Mouse (Mus musculus): Measurements from ENCODE around the gene Miga2. TPM values are rescaled to one million over a fixed set of nuclear protein-coding genes. Genes with fewer than 3 reads are reported as not detected.

The Miga2 gene
- polyA plus RNA-seq, 1 experiment from 2014 or later = 35.6 TPM

GRCm38 (mm10) chr2:30371544-30371943, 7.5 kb downstream of the Miga2 start:
- Histone ChIP-seq H3K27ac (ENCODE audit: low read length) (no peak overlapping the region), H3K36me3 (ENCODE audit: control insufficient read depth, insufficient read depth) (peaks cover 42% of the 10 kb centered on the region), H3K4me3 (replicated peaks; ENCODE audit: low read length) (no peak overlapping the region), H3K27me3 (replicated peaks; ENCODE audit: control insufficient read depth, insufficient read depth, low read length) (no peaks in the 10 kb centered on the region), H3K4me1 (replicated peaks; ENCODE audit: control insufficient read depth, insufficient read depth, low read length) (no peaks in the 10 kb centered on the region), H3K4me2 (ENCODE audit: low read length) (no peak overlapping the region), H3K9me3 (ENCODE audit: control insufficient read depth, low read length) (no peaks in the 10 kb centered on the region), H3K9ac (replicated peaks; ENCODE audit: low read depth, low read length) (no peak overlapping the region)
- WGBS = 96% methylated on average over 8 of the region's 8 CpGs
- no peak for ATAC-seq

GRCm38 (mm10) chr2:30372726-30373125, 8.7 kb downstream of the Miga2 start:
- Histone ChIP-seq H3K27ac (ENCODE audit: low read length) (no peak overlapping the region), H3K9me3 (ENCODE audit: control insufficient read depth, low read length) (no peaks in the 10 kb centered on the region), H3K9ac (replicated peaks; ENCODE audit: low read depth, low read length) (no peak overlapping the region), H3K4me3 (replicated peaks; ENCODE audit: low read length) (no peak overlapping the region), H3K36me3 (ENCODE audit: control insufficient read depth, insufficient read depth) (peaks cover 45% of the 10 kb centered on the region), H3K27me3 (replicated peaks; ENCODE audit: control insufficient read depth, insufficient read depth, low read length) (no peaks in the 10 kb centered on the region), H3K4me1 (replicated peaks; ENCODE audit: control insufficient read depth, insufficient read depth, low read length) (no peaks in the 10 kb centered on the region), H3K4me2 (ENCODE audit: low read length) (no peak overlapping the region)
- 93% methylated on average over 5 of the region's 5 CpGs for WGBS
- no peak for ATAC-seq

- Histone ChIP-seq H3K4me1 (replicated peaks; ENCODE audit: control insufficient read depth, insufficient read depth, low read length) (no peaks in the 10 kb centered on the region), H3K27ac (ENCODE audit: low read length) (no peak overlapping the region), H3K36me3 (ENCODE audit: control insufficient read depth, insufficient read depth) (peaks cover 38% of the 10 kb centered on the region), H3K4me3 (replicated peaks; ENCODE audit: low read length) (no peak overlapping the region), H3K9me3 (ENCODE audit: control insufficient read depth, low read length) (no peaks in the 10 kb centered on the region), H3K4me2 (ENCODE audit: low read length) (no peak overlapping the region), H3K9ac (replicated peaks; ENCODE audit: low read depth, low read length) (no peak overlapping the region), H3K27me3 (replicated peaks; ENCODE audit: control insufficient read depth, insufficient read depth, low read length) (no peaks in the 10 kb centered on the region)
- ATAC-seq = no peak
- WGBS = 92% methylated on average over 10 of the region's 10 CpGs
These were observed 11.9 kb downstream of the Miga2 start for GRCm38 (mm10) chr2:30375893-30376292.

- H3K36me3 ChIP-seq (ENCODE audit: control insufficient read depth, insufficient read depth) = peaks cover 32% of the 10 kb centered on the region
- H3K9ac ChIP-seq (replicated peaks; ENCODE audit: low read depth, low read length) = no peak overlapping the region
- H3K4me2 ChIP-seq (ENCODE audit: low read length) = no peak overlapping the region
- no peak for ATAC-seq
- H3K27ac ChIP-seq (ENCODE audit: low read length) = no peak overlapping the region
- no peaks in the 10 kb centered on the region for H3K4me1 ChIP-seq (replicated peaks; ENCODE audit: control insufficient read depth, insufficient read depth, low read length)
- H3K27me3 ChIP-seq (replicated peaks; ENCODE audit: control insufficient read depth, insufficient read depth, low read length) = no peaks in the 10 kb centered on the region
- H3K9me3 ChIP-seq (ENCODE audit: control insufficient read depth, low read length) = no peaks in the 10 kb centered on the region
- H3K4me3 ChIP-seq (replicated peaks; ENCODE audit: low read length) = no peak overlapping the region
- 84% methylated on average over 5 of the region's 5 CpGs for WGBS
These were observed 13.7 kb downstream of the Miga2 start for GRCm38 (mm10) chr2:30377721-30378120.

- H3K27ac ChIP-seq (ENCODE audit: low read length) = no peak overlapping the region
- ATAC-seq = no peak
- H3K4me3 ChIP-seq (replicated peaks; ENCODE audit: low read length) = no peak overlapping the region
- H3K27me3 ChIP-seq (replicated peaks; ENCODE audit: control insufficient read depth, insufficient read depth, low read length) = no peaks in the 10 kb centered on the region
- H3K4me1 ChIP-seq (replicated peaks; ENCODE audit: control insufficient read depth, insufficient read depth, low read length) = no peaks in the 10 kb centered on the region
- H3K9ac ChIP-seq (replicated peaks; ENCODE audit: low read depth, low read length) = no peak overlapping the region
- H3K36me3 ChIP-seq (ENCODE audit: control insufficient read depth, insufficient read depth) = peaks cover 27% of the 10 kb centered on the region
- 93% methylated on average over 7 of the region's 7 CpGs for WGBS
- no peak overlapping the region for H3K4me2 ChIP-seq (ENCODE audit: low read length)
- H3K9me3 ChIP-seq (ENCODE audit: control insufficient read depth, low read length) = no peaks in the 10 kb centered on the region
These were observed 15.3 kb downstream of the Miga2 start for GRCm38 (mm10) chr2:30379307-30379706.

GRCm38 (mm10) chr2:30380564-30381376, 16.7 kb downstream of the Miga2 start:
- Histone ChIP-seq H3K27ac (ENCODE audit: low read length) (no peak overlapping the region), H3K9me3 (ENCODE audit: control insufficient read depth, low read length) (no peaks in the 10 kb centered on the region), H3K36me3 (ENCODE audit: control insufficient read depth, insufficient read depth) (peaks cover 28% of the 10 kb centered on the region), H3K9ac (replicated peaks; ENCODE audit: low read depth, low read length) (no peak overlapping the region), H3K27me3 (replicated peaks; ENCODE audit: control insufficient read depth, insufficient read depth, low read length) (no peaks in the 10 kb centered on the region), H3K4me2 (ENCODE audit: low read length) (no peak overlapping the region), H3K4me1 (replicated peaks; ENCODE audit: control insufficient read depth, insufficient read depth, low read length) (no peaks in the 10 kb centered on the region), H3K4me3 (replicated peaks; ENCODE audit: low read length) (no peak overlapping the region)
- WGBS = 95% methylated on average over 10 of the region's 10 CpGs
- no peak for ATAC-seq

GRCm38 (mm10) chr2:30381377-30381725, 17.3 kb downstream of the Miga2 start:
- H3K4me1 ChIP-seq (replicated peaks; ENCODE audit: control insufficient read depth, insufficient read depth, low read length) = no peaks in the 10 kb centered on the region
- ATAC-seq = no peak
- H3K4me3 ChIP-seq (replicated peaks; ENCODE audit: low read length) = no peak overlapping the region
- H3K36me3 ChIP-seq (ENCODE audit: control insufficient read depth, insufficient read depth) = peaks cover 28% of the 10 kb centered on the region
- 88% methylated on average over 4 of the region's 4 CpGs for WGBS
- no peak overlapping the region for H3K4me2 ChIP-seq (ENCODE audit: low read length)
- no peak overlapping the region for H3K9ac ChIP-seq (replicated peaks; ENCODE audit: low read depth, low read length)
- no peaks in the 10 kb centered on the region for H3K27me3 ChIP-seq (replicated peaks; ENCODE audit: control insufficient read depth, insufficient read depth, low read length)
- no peak overlapping the region for H3K27ac ChIP-seq (ENCODE audit: low read length)
- no peaks in the 10 kb centered on the region for H3K9me3 ChIP-seq (ENCODE audit: control insufficient read depth, low read length)

- 87% methylated on average over 5 of the region's 5 CpGs for WGBS
- Histone ChIP-seq H3K27me3 (replicated peaks; ENCODE audit: control insufficient read depth, insufficient read depth, low read length) (no peaks in the 10 kb centered on the region), H3K27ac (ENCODE audit: low read length) (no peak overlapping the region), H3K4me1 (replicated peaks; ENCODE audit: control insufficient read depth, insufficient read depth, low read length) (no peaks in the 10 kb centered on the region), H3K36me3 (ENCODE audit: control insufficient read depth, insufficient read depth) (peaks cover 18% of the 10 kb centered on the region), H3K4me2 (ENCODE audit: low read length) (no peak overlapping the region), H3K4me3 (replicated peaks; ENCODE audit: low read length) (no peak overlapping the region), H3K9ac (replicated peaks; ENCODE audit: low read depth, low read length) (no peak overlapping the region), H3K9me3 (ENCODE audit: control insufficient read depth, low read length) (no peaks in the 10 kb centered on the region)
- ATAC-seq = no peak
These were observed 20.8 kb downstream of the Miga2 start for GRCm38 (mm10) chr2:30384814-30385213.

- no peak for ATAC-seq
- H3K36me3 ChIP-seq (ENCODE audit: control insufficient read depth, insufficient read depth) = peaks cover 13% of the 10 kb centered on the region; the same call in 1 of the 2 replicates
- no peak overlapping the region for H3K4me3 ChIP-seq (replicated peaks; ENCODE audit: low read length)
- H3K4me1 ChIP-seq (replicated peaks; ENCODE audit: control insufficient read depth, insufficient read depth, low read length) = no peaks in the 10 kb centered on the region
- no peak overlapping the region for H3K9ac ChIP-seq (replicated peaks; ENCODE audit: low read depth, low read length)
- H3K27ac ChIP-seq (ENCODE audit: low read length) = no peak overlapping the region
- H3K27me3 ChIP-seq (replicated peaks; ENCODE audit: control insufficient read depth, insufficient read depth, low read length) = no peaks in the 10 kb centered on the region
- H3K4me2 ChIP-seq (ENCODE audit: low read length) = no peak overlapping the region
- H3K9me3 ChIP-seq (ENCODE audit: control insufficient read depth, low read length) = no peaks in the 10 kb centered on the region
- 90% methylated on average over 4 of the region's 4 CpGs for WGBS
These were observed 21.6 kb downstream of the Miga2 start for GRCm38 (mm10) chr2:30385591-30385990.

Data from forebrain, embryonic 16.5 days (tissue).